Mouse (Mus musculus) heart, embryonic 11.5 days (tissue): ENCODE measurements at regions not wholly inside any gene's neighbourhood (a gene's known extent, or its start where the extent isn't known, plus 50 kb on each side); places are given as distances from the start of the nearest gene placed in this dataset.

Experiments used
- ATAC-seq: fragments of 200-750 bp; cut with Nextera tagmentation; replicated peaks from 2 replicates; pipeline ENCODE4 v1.8.0; 2017; ENCODE audit warnings: moderate library complexity; ENCODE audit not compliant: insufficient number of reproducible peaks, low FRiP score, low TSS enrichment
- H3K27ac ChIP-seq: fragments of 300-500 bp; sonication (generic); 2 replicates; pipeline ENCODE4 v1.5.1; 2014; ENCODE audit warnings: mild to moderate bottlenecking, low read depth, low read length
- H3K27me3 ChIP-seq: fragments of 300-500 bp; sonication (generic); 2 replicates; pipeline ENCODE4 v1.6.1; 2014; ENCODE audit warnings: mild to moderate bottlenecking, low read length, mixed read lengths; ENCODE audit not compliant: control insufficient read depth, insufficient read depth
- H3K36me3 ChIP-seq: fragments of 300-500 bp; sonication (generic); 2 replicates; pipeline ENCODE4 v1.6.1; 2014; ENCODE audit warnings: mild to moderate bottlenecking, low read length, moderate library complexity, mixed read lengths; ENCODE audit not compliant: control insufficient read depth, insufficient read depth
- H3K4me1 ChIP-seq: fragments of 300-500 bp; sonication (generic); 2 replicates; pipeline ENCODE4 v1.6.1; 2014; ENCODE audit warnings: low read length; ENCODE audit not compliant: control insufficient read depth, insufficient read depth
- H3K4me2 ChIP-seq: fragments of 300-500 bp; sonication (generic); 2 replicates; pipeline ENCODE4 v1.6.1; 2014; ENCODE audit warnings: mild to moderate bottlenecking, moderate library complexity
- H3K4me3 ChIP-seq: fragments of 300-500 bp; sonication (generic); 2 replicates; pipeline ENCODE4 v1.5.1; 2014; ENCODE audit warnings: low read depth, low read length
- H3K9ac ChIP-seq: fragments of 300-500 bp; sonication (generic); 2 replicates; pipeline ENCODE4 v1.6.1; 2014; ENCODE audit warnings: mild to moderate bottlenecking, low read depth, low read length, moderate library complexity
- H3K9me3 ChIP-seq: fragments of 300-500 bp; sonication (generic); replicated peaks from 2 replicates; pipeline ENCODE4 v1.6.1; 2016; ENCODE audit warnings: low read length; ENCODE audit not compliant: control insufficient read depth
- WGBS: fragments of 180-500 bp; shearing (Covaris S2); extraction: QIAGEN DNeasy Blood & Tissue Kit; methylation state at CpG from one replicate; pipeline ENCODE4 v1.1.7; 2014; ENCODE audit not compliant: insufficient replicate concordance; 5-methylcytosine and 5-hydroxymethylcytosine counted together

DNA sequence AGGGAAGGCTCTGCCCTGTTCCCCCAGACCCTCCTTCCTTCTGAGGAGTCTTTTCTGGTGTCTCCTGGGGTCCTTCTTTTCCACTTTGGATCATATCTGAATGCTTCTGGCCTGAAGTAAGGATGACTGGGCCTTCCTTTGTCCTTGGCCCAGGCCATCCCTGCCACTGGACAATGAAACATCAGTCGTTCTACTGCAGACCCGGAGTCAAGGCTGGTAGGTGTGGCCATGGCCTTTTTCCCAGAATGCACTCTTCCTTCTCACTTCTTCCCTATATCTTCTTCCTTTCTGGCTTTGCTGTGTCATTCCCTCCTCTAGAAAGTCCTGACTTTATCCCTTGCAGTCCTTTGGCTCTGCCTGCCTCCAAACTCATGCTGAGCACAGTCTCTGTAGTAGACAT lies 151.2 kb upstream of the Frmd6 start:
- no peak overlapping the region for H3K4me3 ChIP-seq
- H3K27ac ChIP-seq: no peak overlapping the region
- WGBS: 80% methylated on average over 2 of the region's 2 CpGs
- no peak overlapping the region for H3K4me2 ChIP-seq
- no peaks in the 10 kb centered on the region; the same call in 1 of the 2 replicates for H3K4me1 ChIP-seq
- no peaks in the 10 kb centered on the region for H3K9me3 ChIP-seq
- ATAC-seq: no peak
- H3K27me3 ChIP-seq: no peaks in the 10 kb centered on the region
- no peaks in the 10 kb centered on the region for H3K36me3 ChIP-seq
- no peak overlapping the region for H3K9ac ChIP-seq

DNA sequence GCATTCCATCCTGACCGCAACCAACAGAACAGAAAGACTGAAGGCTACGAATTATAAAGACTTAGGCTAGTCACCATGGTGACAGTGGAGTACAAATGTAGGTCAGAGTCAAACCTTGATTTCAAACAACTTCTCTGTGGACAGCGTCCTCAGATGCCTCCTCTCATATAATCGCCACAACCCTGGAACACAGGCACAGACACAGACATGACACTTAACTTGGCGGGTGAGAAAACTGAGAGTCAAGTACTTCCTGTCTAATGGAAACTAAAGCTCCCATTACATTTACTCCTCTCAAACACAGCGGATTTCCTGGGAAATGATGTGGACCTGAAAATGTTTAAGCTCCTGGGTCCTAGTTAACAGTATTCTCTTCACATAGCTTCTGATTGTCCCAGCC lies 149.5 kb upstream of the Frmd6 start:
- no peak overlapping the region for H3K4me3 ChIP-seq
- H3K27me3 ChIP-seq: no peaks in the 10 kb centered on the region
- no peak overlapping the region for H3K27ac ChIP-seq
- no peaks in the 10 kb centered on the region for H3K9me3 ChIP-seq
- no peaks in the 10 kb centered on the region for H3K36me3 ChIP-seq
- 84% methylated on average over 6 of the region's 6 CpGs for WGBS
- ATAC-seq: no peak
- H3K4me1 ChIP-seq: no peaks in the 10 kb centered on the region; the same call in 1 of the 2 replicates
- H3K4me2 ChIP-seq: no peak overlapping the region
- no peak overlapping the region for H3K9ac ChIP-seq

- Histone ChIP-seq H3K27me3 (no peaks in the 10 kb centered on the region), H3K4me3 (no peak overlapping the region), H3K9ac (no peak overlapping the region), H3K27ac (no peak overlapping the region), H3K4me2 (0 out of 2 replicates have a peak overlapping the region, but pooled peaks have one; percentile 6), H3K4me1 (peaks cover 11% of the 10 kb centered on the region), H3K36me3 (no peaks in the 10 kb centered on the region), H3K9me3 (no peaks in the 10 kb centered on the region)
- ATAC-seq: no peak
- WGBS: 67% methylated on average over 20 of the region's 20 CpGs
Measured at GRCm38 (mm10) chr12:70679701-70680425, 145.5 kb upstream of the Frmd6 start.

DNA sequence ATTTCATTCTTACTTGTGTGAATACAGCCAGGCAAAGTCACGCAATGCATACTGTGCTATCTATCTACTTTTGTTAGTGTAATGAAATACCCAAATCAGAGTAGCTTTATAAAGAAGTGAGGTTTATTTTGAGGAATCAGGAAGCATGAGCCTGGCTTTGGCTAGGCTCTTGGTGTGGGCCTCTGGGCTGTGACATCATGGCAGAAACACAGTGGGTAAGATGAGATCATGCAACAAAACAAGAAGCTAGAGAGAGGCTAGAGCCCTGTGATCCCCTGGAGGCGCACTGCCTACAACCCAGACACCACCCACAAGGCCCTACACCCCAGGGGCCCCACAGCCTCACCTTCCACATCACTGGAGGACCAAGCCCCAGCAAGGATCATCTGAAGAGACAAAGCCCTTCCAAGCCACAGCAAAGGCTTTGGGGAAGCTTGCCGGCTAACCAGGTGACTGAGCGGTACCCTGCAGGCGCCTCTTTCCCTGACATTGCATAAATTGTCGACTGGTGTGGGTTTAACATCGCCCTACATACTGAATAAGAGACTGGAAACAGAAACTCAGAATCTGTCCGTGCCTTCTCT lies 143.8 kb upstream of the Frmd6 start:
- 84% methylated on average over 8 of the region's 8 CpGs for WGBS
- H3K27ac ChIP-seq: no peak overlapping the region
- H3K36me3 ChIP-seq: no peaks in the 10 kb centered on the region
- no peak overlapping the region for H3K9ac ChIP-seq
- no peak overlapping the region for H3K4me3 ChIP-seq
- H3K9me3 ChIP-seq: no peaks in the 10 kb centered on the region
- no peak overlapping the region for H3K4me2 ChIP-seq
- H3K27me3 ChIP-seq: no peaks in the 10 kb centered on the region
- H3K4me1 ChIP-seq: peaks cover 13% of the 10 kb centered on the region
- no peak for ATAC-seq

DNA sequence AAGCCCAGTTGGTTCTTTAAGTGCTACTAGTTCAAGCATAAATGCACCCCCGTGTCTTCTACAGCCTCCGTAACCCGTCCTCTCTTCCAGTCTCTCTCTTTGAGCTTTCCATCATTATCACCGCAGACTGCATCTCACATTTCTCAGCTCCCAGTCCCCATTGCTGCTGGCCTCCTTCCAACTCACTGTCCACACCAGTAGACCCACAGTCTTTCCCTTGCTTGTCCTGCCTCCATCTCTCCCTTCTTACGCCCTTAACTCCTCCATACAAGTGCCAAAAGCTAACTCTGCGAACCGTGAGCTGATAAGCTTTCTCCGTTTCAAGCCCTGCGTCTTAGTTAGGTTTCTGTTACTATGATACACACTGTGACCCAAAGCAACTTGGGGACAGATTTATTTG lies 141.0 kb upstream of the Frmd6 start:
- no peaks in the 10 kb centered on the region for H3K9me3 ChIP-seq
- H3K9ac ChIP-seq: no peak overlapping the region
- no peak for ATAC-seq
- H3K4me3 ChIP-seq: no peak overlapping the region
- no peaks in the 10 kb centered on the region for H3K36me3 ChIP-seq
- peak overlapping the region; percentile 24 for H3K4me2 ChIP-seq
- WGBS: 29% methylated on average over 9 of the region's 9 CpGs
- 0 out of 2 replicates have a peak overlapping the region, but pooled peaks have one; percentile 15 for H3K27ac ChIP-seq
- peaks cover 25% of the 10 kb centered on the region for H3K4me1 ChIP-seq
- H3K27me3 ChIP-seq: no peaks in the 10 kb centered on the region

- Histone ChIP-seq H3K27ac (no peak overlapping the region), H3K4me3 (no peak overlapping the region), H3K9ac (no peak overlapping the region), H3K27me3 (no peaks in the 10 kb centered on the region), H3K9me3 (no peaks in the 10 kb centered on the region), H3K4me2 (no peak overlapping the region), H3K4me1 (peaks cover 34% of the 10 kb centered on the region), H3K36me3 (no peaks in the 10 kb centered on the region)
- WGBS: 74% methylated on average over 10 of the region's 10 CpGs
- ATAC-seq: no peak
Measured at GRCm38 (mm10) chr12:70685432-70685831, 139.9 kb upstream of the Frmd6 start.

DNA sequence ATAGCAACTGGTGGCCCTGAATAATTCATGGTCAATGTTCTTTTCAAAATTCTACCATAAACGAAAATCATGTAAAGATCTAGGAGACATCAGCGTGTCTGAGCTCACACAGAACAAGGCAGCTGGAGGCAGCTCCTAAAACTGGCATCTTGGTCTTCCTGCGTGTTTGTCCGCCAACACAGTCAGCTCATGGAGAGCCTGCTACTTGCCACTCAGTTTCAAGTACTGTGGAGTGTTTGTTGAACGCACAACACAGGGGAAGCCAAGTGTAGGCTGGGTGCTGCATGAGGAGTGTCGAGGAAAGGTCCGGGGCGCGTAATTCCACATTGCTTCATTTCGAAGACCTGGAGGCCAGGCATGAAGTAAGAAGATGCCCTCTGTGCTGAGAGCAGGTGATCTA lies 139.0 kb upstream of the Frmd6 start:
- Histone ChIP-seq H3K4me1 (peaks cover 36% of the 10 kb centered on the region), H3K27me3 (no peaks in the 10 kb centered on the region), H3K4me3 (no peak overlapping the region), H3K36me3 (no peaks in the 10 kb centered on the region), H3K27ac (no peak overlapping the region), H3K9ac (no peak overlapping the region), H3K4me2 (no peak overlapping the region), H3K9me3 (no peaks in the 10 kb centered on the region)
- ATAC-seq: no peak
- 88% methylated on average over 10 of the region's 10 CpGs for whole genome bisulfite sequencing

DNA sequence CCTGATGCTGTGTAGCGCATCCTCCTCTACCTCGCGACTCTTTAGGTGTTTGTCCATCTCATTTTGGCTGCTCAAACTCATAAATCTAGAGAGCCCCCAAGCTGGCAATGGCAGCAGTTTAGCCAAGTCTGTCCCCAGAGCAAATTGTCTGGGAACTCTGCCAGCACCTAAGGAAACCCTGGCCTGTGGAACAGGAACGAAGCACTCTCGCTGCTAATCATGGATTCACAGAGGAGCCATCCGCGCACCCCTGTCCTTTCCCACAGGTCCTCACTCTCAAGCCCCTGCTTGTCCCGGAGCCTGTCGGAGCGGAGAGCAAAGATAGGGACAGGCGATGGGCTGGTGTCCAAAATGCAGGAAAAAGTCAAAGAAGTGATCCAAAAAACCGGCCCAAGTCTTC lies 138.3 kb upstream of the Frmd6 start:
- WGBS: 63% methylated on average over 12 of the region's 12 CpGs
- Histone ChIP-seq H3K9ac (no peak overlapping the region), H3K36me3 (no peaks in the 10 kb centered on the region), H3K4me2 (no peak overlapping the region), H3K9me3 (no peaks in the 10 kb centered on the region), H3K27ac (no peak overlapping the region), H3K4me1 (peaks cover 36% of the 10 kb centered on the region), H3K4me3 (no peak overlapping the region), H3K27me3 (no peaks in the 10 kb centered on the region)
- ATAC-seq: no peak

DNA sequence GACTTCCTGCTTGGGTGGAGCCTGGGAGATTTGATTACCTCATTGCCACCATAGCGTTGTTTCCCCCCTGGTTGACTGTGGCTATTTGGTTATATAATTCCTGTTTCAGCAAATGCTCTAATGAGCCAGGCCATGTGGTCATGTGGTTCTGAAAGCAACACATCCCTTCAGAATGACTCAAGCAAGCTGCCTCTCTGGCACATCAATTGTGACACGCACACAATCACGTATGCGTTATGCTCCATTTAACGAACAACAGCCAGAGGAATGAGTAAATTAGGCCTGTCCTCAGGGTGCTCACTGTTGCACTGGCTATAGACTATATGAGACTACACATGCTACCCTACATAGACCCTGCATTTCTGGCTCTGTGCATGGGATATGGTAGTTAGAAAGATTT lies 130.2 kb upstream of the Frmd6 start:
- Histone ChIP-seq H3K4me2 (no peak overlapping the region), H3K27ac (no peak overlapping the region), H3K9me3 (no peaks in the 10 kb centered on the region; the same call in 1 of the 2 replicates), H3K4me1 (peaks cover 5% of the 10 kb centered on the region), H3K9ac (no peak overlapping the region), H3K4me3 (no peak overlapping the region), H3K36me3 (no peaks in the 10 kb centered on the region), H3K27me3 (no peaks in the 10 kb centered on the region)
- ATAC-seq: no peak
- WGBS: 82% methylated on average over 5 of the region's 5 CpGs
